Mouse (Mus musculus) erythroid progenitor cell, adult 5-6 weeks (primary cell): ENCODE data around the gene Zfp820. TPM values are rescaled to one million over a fixed set of nuclear protein-coding genes. Genes with fewer than 3 reads are reported as not detected.
"Not testable (repeated sequence)": the region's sequence is repeated elsewhere in the genome, so short reads cannot be mapped to it uniquely, and the experiment has no call there.

Experiments used
- ATAC-seq: replicated peaks from 2 replicates; pipeline ENCODE4 v1.8.0; 2016; ENCODE audit warnings: moderate number of reproducible peaks, mild to moderate bottlenecking, moderate TSS enrichment, inconsistent platforms; ENCODE audit not compliant: poor library complexity, low FRiP score, severe bottlenecking
- total RNA-seq, 2 experiments: library from RNA; stranded (forward) in 1 of 2; stranded (reverse) in 1 of 2; fragments of 150-400 nt in 1 of 2; fragments of 186-747, 209-891 nt in 1 of 2; gene quantifications; 2 replicates each; pipeline versions ENCODE4 v1.2.3 to v1.2.4; 2015 to 2017; ENCODE audit warnings: low replicate concordance in 2 of 2

The Zfp820 gene
- total RNA-seq (2015; ENCODE audit: low replicate concordance): 3.4 TPM in 1 of 2 replicates, not detected in the other
- 0.51 TPM in 1 of 2 replicates, not detected in the other for total RNA-seq (2017; ENCODE audit: low replicate concordance)

- ATAC-seq: no peak
Observed at GRCm38 (mm10) chr17:21845545-21846321, at the start of gene Zfp820. TSS of gene Zfp820 (minus strand) at chr17:21845772.

DNA sequence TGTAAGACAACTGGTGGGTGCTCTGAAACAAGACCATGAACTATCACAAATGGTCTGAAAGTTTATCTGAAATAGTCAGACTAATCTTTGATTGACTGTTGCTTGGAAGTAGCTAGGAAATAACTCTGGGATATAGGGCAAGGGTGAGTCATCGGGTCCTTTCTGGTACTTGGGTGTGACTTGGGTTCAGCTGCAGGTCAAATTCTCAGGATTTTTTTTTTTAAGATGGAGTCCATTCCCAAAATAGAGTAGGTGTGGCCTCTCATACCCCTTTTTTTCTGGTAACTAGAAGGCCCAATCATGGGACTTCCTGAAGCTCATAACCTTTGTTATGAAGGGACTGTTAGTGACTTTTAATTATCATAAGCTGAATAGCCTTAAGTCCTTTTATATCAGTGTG, 25.7 kb upstream of the Zfp820 start:
- ATAC-seq: no peak

DNA sequence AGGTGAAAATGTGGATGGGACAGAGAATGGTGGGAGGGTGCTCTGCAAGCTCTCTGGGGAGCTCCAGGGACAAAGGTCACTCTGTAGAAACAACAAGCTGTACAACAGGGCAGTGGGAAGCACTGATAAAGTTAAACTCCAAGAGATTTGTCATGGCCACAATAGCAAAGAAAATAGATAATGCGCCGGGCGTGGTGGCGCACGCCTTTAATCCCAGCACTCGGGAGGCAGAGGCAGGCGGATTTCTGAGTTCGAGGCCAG, 680 bp upstream of the Zfp820 start:
- not testable (repeated sequence) for ATAC-seq

DNA sequence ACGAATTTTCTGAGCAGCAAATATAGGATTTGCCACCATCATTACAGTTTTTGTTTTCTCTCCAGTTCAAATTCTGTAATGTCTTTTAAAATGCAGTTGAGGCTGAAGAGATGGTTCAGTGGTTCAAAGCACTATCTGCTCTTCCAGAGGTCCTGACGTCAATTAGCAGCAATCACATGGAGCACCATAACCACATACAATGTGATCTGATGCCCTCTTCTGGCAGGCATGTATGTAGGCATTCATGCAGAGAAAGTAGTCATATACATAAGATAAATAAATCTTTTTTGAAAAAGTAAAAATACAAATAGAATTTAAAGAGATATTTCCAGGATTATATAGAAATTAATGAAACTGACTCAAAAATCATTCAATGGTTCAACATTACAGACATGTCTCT, 7.1 kb downstream of the Zfp820 start:
- ATAC-seq: no peak

GRCm38 (mm10) chr17:21801373-21801772, 44.2 kb downstream of the Zfp820 start:
- not testable (repeated sequence) for ATAC-seq

DNA sequence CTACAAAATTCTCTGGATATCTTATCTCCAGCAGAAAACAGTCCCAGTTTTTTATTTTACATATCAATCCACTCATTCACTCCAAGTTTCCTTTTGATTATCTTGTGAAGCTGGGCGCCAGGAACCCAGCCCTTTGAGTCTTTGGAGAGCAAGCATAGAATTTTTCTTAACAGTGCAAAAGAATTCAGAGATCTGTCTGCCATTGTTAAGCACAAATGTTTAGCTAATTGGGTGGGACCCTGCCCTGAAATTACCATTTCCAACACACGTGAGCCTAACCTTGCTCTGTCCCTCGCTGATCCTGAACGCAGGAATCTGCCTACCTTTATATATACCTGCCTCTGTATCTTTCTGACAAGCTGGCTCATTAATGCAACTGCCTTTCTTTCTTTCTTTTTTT, 53.3 kb downstream of the Zfp820 start:
- no peak for ATAC-seq

GRCm38 (mm10) chr17:21770336-21770735, 75.2 kb downstream of the Zfp820 start:
- no peak for ATAC-seq

Other genes starting within 250 kb of the Zfp820 start
- 3.6 and 10.1 TPM in 2 replicates for gene Zfp983, start 195.1 kb downstream of the Zfp820 start, total RNA-seq (2015; ENCODE audit: low replicate concordance)
- gene Zfp983, start 195.1 kb downstream of the Zfp820 start, total RNA-seq (2017; ENCODE audit: low replicate concordance): 1.3 and 1.4 TPM in 2 replicates
- not detected in 2 replicates for gene Gm10226, start 153.9 kb downstream of the Zfp820 start, total RNA-seq (2015; ENCODE audit: low replicate concordance)
- gene Gm10226, start 153.9 kb downstream of the Zfp820 start, total RNA-seq (2017; ENCODE audit: low replicate concordance): 4.2 TPM in 1 of 2 replicates, not detected in the other
- 7.2 and 15.1 TPM in 2 replicates for gene Zfp760, start 138.0 kb downstream of the Zfp820 start, total RNA-seq (2015; ENCODE audit: low replicate concordance)
- gene Zfp760, start 138.0 kb downstream of the Zfp820 start, total RNA-seq (2017; ENCODE audit: low replicate concordance): 1.9 and 4.4 TPM in 2 replicates
- 1.1 and 2.1 TPM in 2 replicates for gene Zfp229, start 115.0 kb downstream of the Zfp820 start, total RNA-seq (2015; ENCODE audit: low replicate concordance)
- gene Zfp229, start 115.0 kb downstream of the Zfp820 start, total RNA-seq (2017; ENCODE audit: low replicate concordance): 1.7 and 4.6 TPM in 2 replicates
- 1.4 and 5.4 TPM in 2 replicates for gene Zfp995, start 64.2 kb upstream of the Zfp820 start, total RNA-seq (2015; ENCODE audit: low replicate concordance)
- 4.6 TPM in 1 of 2 replicates, not detected in the other for gene Zfp995, start 64.2 kb upstream of the Zfp820 start, total RNA-seq (2017; ENCODE audit: low replicate concordance)
- gene Zfp942, start 116.7 kb upstream of the Zfp820 start, total RNA-seq (2015; ENCODE audit: low replicate concordance): 15.1 and 25.6 TPM in 2 replicates
- 10.7 and 12.1 TPM in 2 replicates for gene Zfp942, start 116.7 kb upstream of the Zfp820 start, total RNA-seq (2017; ENCODE audit: low replicate concordance)
- 18.7 and 37.7 TPM in 2 replicates for gene Zfp943, start 116.8 kb upstream of the Zfp820 start, total RNA-seq (2015; ENCODE audit: low replicate concordance)
- gene Zfp943, start 116.8 kb upstream of the Zfp820 start, total RNA-seq (2017; ENCODE audit: low replicate concordance): 19.9 and 21.3 TPM in 2 replicates